Mouse (Mus musculus) erythroblast, embryonic 14.5 days (primary cell): ENCODE results near the gene Gm21094. TPM values are rescaled to one million over a fixed set of nuclear protein-coding genes. Genes with fewer than 3 reads are reported as not detected.
"Not testable (repeated sequence)": the region's sequence is repeated elsewhere in the genome, so short reads cannot be mapped to it uniquely, and the experiment has no call there.

Source experiments
- H3K27me3 ChIP-seq: 2 replicates; pipeline ENCODE4 v1.6.1; 2012; ENCODE audit warnings: inconsistent platforms; ENCODE audit not compliant: control insufficient read depth
- H3K36me3 ChIP-seq: 2 replicates; pipeline ENCODE4 v1.6.1; 2012; ENCODE audit warnings: mild to moderate bottlenecking, inconsistent platforms; ENCODE audit not compliant: control insufficient read depth
- H3K4me1 ChIP-seq: 2 replicates; pipeline ENCODE4 v1.6.1; 2012; ENCODE audit warnings: inconsistent platforms; ENCODE audit not compliant: control insufficient read depth
- H3K4me3 ChIP-seq: replicated peaks from 2 replicates; pipeline ENCODE3; 2012; ENCODE audit warnings: moderate library complexity, mild to moderate bottlenecking, inconsistent platforms
- H3K9me3 ChIP-seq: 2 replicates; pipeline ENCODE4 v1.6.1; 2012; ENCODE audit warnings: low read length, inconsistent platforms, mixed read lengths; ENCODE audit not compliant: control insufficient read depth
- polyA plus RNA-seq: library from polyadenylated mRNA; stranded (reverse); fragments of >175 nt; gene quantifications from 2 replicates; pipeline ENCODE4 v1.2.3, GENCODE M21; 2012

Gene Gm21094
- polyA plus RNA-seq: not detected in 2 replicates

DNA sequence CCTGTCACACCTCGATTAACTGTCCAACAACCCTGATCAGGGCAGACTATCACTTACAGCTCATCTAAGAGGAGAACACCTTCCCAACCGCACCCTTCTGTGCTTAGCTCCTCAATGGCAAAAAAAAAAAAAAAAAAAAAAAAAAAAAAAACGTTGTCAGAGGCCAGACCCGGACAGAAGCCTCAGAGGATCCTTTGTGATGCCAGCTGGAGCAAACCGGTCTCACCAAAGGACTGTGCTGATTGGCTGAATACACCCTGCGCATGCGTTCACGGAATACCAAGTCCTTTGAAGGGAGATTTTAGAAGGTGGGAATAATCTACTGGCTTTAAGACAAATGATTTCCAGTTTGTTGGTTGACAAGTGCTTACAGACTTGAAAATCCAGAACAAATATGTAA, at the start of gene Gm21094:
TSS of gene Gm21094 (minus strand) at position 101 of the 400 bp plus-strand sequence.
- H3K4me1 ChIP-seq, H3K9me3 ChIP-seq, H3K27me3 ChIP-seq, H3K36me3 ChIP-seq, H3K4me3 ChIP-seq: not testable (repeated sequence)
